20 mouse cellular contexts compared by ENCODE assay signal in the genomic region with DNA sequence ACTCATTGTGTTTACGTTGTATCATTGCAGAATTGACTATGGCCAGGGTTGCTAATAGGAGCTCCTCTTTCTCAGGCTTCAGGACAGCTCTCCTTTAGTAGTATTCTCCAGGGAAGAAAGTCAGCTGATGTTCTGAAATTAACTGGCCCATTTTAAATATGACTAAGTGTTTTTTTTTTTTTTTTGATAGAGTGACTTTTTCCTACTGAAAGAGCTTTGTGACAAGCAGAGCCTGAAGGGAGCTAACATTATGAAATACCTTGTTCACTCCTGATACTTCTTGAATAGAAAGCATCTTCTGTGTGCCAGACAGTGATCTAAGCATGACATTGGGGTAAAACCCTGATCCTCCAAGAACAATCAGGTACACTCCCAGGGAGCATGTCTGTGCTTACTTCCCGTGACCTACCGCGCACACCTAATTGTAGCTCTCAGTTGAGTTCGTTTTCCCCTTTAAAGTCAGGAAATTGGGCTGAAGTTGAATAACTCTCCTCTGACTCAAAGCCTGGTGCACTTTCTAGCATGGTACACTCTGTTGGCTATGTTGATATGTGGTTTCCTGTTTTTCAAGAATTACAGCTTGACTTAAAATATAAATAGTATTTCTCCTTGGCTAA. TPM values are rescaled to one million over a fixed set of nuclear protein-coding genes. Genes with fewer than 3 reads are reported as not detected.
DNase-seq lines count a peak whose midpoint lies in the region; ATAC-seq lines count a peak whose summit lies in the region.
"Had no signal": no experiment of that assay in that cellular context is flagged by ENCODE, and none has a peak within 500 bp of the region (broad histone marks: within the 10 kb centered on the region; RNA-seq: fewer than 3 reads in every experiment).

No protein-coding gene starts in this region.

- no peak overlapping the region for H3K4me2 ChIP-seq in hindbrain, embryonic 16.5 days (ENCODE audit: low read length)
- H3K4me2 ChIP-seq: embryonic facial prominence, embryonic 15.5 days; liver, embryonic 11.5 days; lung, embryonic 15.5 days; midbrain, embryonic 11.5 days; stomach, embryonic 15.5 days had no signal

- no peak overlapping the region for H3K9ac ChIP-seq in hindbrain, embryonic 16.5 days (ENCODE audit: low read depth, low read length)
- H3K9ac ChIP-seq: embryonic facial prominence, embryonic 15.5 days; lung, embryonic 15.5 days; stomach, embryonic 15.5 days had no signal

- no peak overlapping the region for H3K4me3 ChIP-seq in hindbrain, embryonic 10.5 days
- no peak overlapping the region for H3K4me3 ChIP-seq in hindbrain, embryonic 16.5 days (ENCODE audit: low read length)
- no peak overlapping the region for H3K4me3 ChIP-seq in macrophage (ENCODE audit: inconsistent target)
- H3K4me3 ChIP-seq: embryonic facial prominence, embryonic 15.5 days; lung, embryonic 15.5 days; stomach, embryonic 15.5 days had no signal

- no peaks in the 10 kb centered on the region for H3K9me3 ChIP-seq in hindbrain, embryonic 10.5 days
- H3K9me3 ChIP-seq in hindbrain, embryonic 16.5 days (ENCODE audit: control insufficient read depth, low read length) = no peaks in the 10 kb centered on the region
- H3K9me3 ChIP-seq: embryonic facial prominence, embryonic 15.5 days; lung, embryonic 15.5 days; stomach, embryonic 15.5 days had no signal

- no peak for ATAC-seq in hindbrain, embryonic 16.5 days
- ATAC-seq: hindbrain, postnatal 0 days had no signal

- H3K79me2 ChIP-seq in macrophage (ENCODE audit: inconsistent target) = peaks cover 100% of the 10 kb centered on the region

- DNase-seq in hindbrain, embryonic 10.5 days (ENCODE audit: low spot score) = no peak
- DNase-seq in B cell, adult 2 months = peak; percentile 34 to 36
- DNase-seq in adipocyte (ENCODE audit: low spot score) = peak; percentile 67
- no peak for DNase-seq in embryo, embryonic 10.5 days (ENCODE audit: low spot score)
- DNase-seq in right cerebral cortex, adult 18-20 months = no peak
- DNase-seq: adrenal gland, postnatal 14 days; heart, postnatal 14 days; right cerebral cortex, postnatal 4 days; thymus, postnatal 4 days had no signal

- H3K27me3 ChIP-seq in hindbrain, embryonic 10.5 days (ENCODE audit: insufficient read depth, poor library complexity, severe bottlenecking) = peaks cover 25% of the 10 kb centered on the region
- H3K27me3 ChIP-seq in hindbrain, embryonic 16.5 days (replicated peaks; ENCODE audit: control insufficient read depth, insufficient read depth, low read length) = peaks cover 7% of the 10 kb centered on the region

- no peaks in the 10 kb centered on the region for H3K36me3 ChIP-seq in hindbrain, embryonic 10.5 days
- no peaks in the 10 kb centered on the region for H3K36me3 ChIP-seq in hindbrain, embryonic 16.5 days (ENCODE audit: control insufficient read depth, insufficient read depth, low read length)
- no peaks in the 10 kb centered on the region for H3K36me3 ChIP-seq in macrophage (ENCODE audit: inconsistent target)
- H3K36me3 ChIP-seq: embryonic facial prominence, embryonic 15.5 days; lung, embryonic 15.5 days; stomach, embryonic 15.5 days had no signal

- H3K27ac ChIP-seq in hindbrain, embryonic 10.5 days = peak overlapping the region; percentile 66; the same call in 1 of the 2 replicates
- H3K27ac ChIP-seq in hindbrain, embryonic 16.5 days (ENCODE audit: low read depth, low read length) = no peak overlapping the region
- peak overlapping the region; percentile 42 for H3K27ac ChIP-seq in macrophage
- H3K27ac ChIP-seq: embryonic facial prominence, embryonic 15.5 days; hindbrain, postnatal 0 days; lung, embryonic 15.5 days; stomach, embryonic 15.5 days had no signal

- peaks cover 18% of the 10 kb centered on the region for H3K4me1 ChIP-seq in hindbrain, embryonic 10.5 days (replicated peaks)
- H3K4me1 ChIP-seq in hindbrain, embryonic 16.5 days (ENCODE audit: control insufficient read depth, insufficient read depth, low read depth, low read length) = peaks cover 10% of the 10 kb centered on the region
- H3K4me1 ChIP-seq: stomach, embryonic 15.5 days had no signal

- WGBS in hindbrain, embryonic 10.5 days = 75% methylated on average over 5 of the region's 5 CpGs
- 73% methylated on average over 5 of the region's 5 CpGs for WGBS in hindbrain, embryonic 16.5 days
- WGBS in macrophage (ENCODE audit: missing documents) = 42% methylated on average over 5 of the region's 5 CpGs

RNA-seq across cellular contexts. Expression of a gene that starts 5.8 kb away (rescaled TPM):
- polyA plus RNA-seq in hindbrain, embryonic 10.5 days (2016; fragmentation: Nextera tagmentation; extraction: Ambion mirVana) = 5.7 and 6.5 TPM in 2 replicates
- 1.9 and 3.0 TPM in 2 replicates for polyA plus RNA-seq in hindbrain, embryonic 16.5 days (2015; fragmentation: Nextera tagmentation; extraction: Ambion mirVana)
- total RNA-seq in macrophage (2018; cell fraction: chromatin; rRNA removed) = 100 to 1,000 TPM; 203 to 938 (median 276) TPM
- total RNA-seq in macrophage (2018; cell fraction: cytosol; rRNA removed) = 100 to 1,000 TPM in 8 of 26 experiments, 10 to 100 TPM in 18; 80.4 to 132 (median 93.2) TPM
- total RNA-seq in macrophage (2018; cell fraction: nucleus; rRNA removed) = 100 to 1,000 TPM; 134 to 711 (median 191) TPM
- polyA plus RNA-seq in macrophage (2018) = 46.6 to 51.5 TPM (median 46.7 TPM) in 3 replicates

RNA-seq across cellular contexts. Expression of a gene that starts 42.2 kb away (rescaled TPM):
- polyA plus RNA-seq in hindbrain, embryonic 10.5 days (2016; fragmentation: Nextera tagmentation; extraction: Ambion mirVana) = 0.40 and 0.64 TPM in 2 replicates
- 0.15 and 0.28 TPM in 2 replicates for polyA plus RNA-seq in hindbrain, embryonic 16.5 days (2015; fragmentation: Nextera tagmentation; extraction: Ambion mirVana)
- not detected for total RNA-seq in macrophage (2018; cell fraction: chromatin; rRNA removed)
- under 1 TPM in 4 of 26 experiments, not detected in 22; 0.09 to 0.15 (median 0.12) TPM for total RNA-seq in macrophage (2018; cell fraction: cytosol; rRNA removed)
- not detected for total RNA-seq in macrophage (2018; cell fraction: nucleus; rRNA removed)
- polyA plus RNA-seq in macrophage (2018) = not detected in 3 replicates
- total RNA-seq: adrenal gland, postnatal 14 days; common myeloid progenitor, adult 5-6 weeks; heart, postnatal 14 days; layer of hippocampus, adult 18-20 months; left cerebral cortex, postnatal 10 days had no signal
- polyA plus RNA-seq: hindbrain, postnatal 0 days had no signal

Comparison
In these comparisons a context has a peak if more than half of its experiments do, and no peak if none do; other contexts are left out.
1. DNase-seq: peak in B cell, adult 2 months (2 of 2) and adipocyte (single experiment); none in hindbrain, embryonic 10.5 days (single experiment), embryo, embryonic 10.5 days (single experiment) and right cerebral cortex, adult 18-20 months (single experiment).